Mouse (Mus musculus): ENCODE data around the gene Ptpn9. TPM values are rescaled to one million over a fixed set of nuclear protein-coding genes. Genes with fewer than 3 reads are reported as not detected.
A peak's percentile ranks its signal among the peaks of the same experiment; 100 is the strongest.
"Not testable (repeated sequence)": the region's sequence is repeated elsewhere in the genome, so short reads cannot be mapped to it uniquely, and the experiment has no call there.

Ptpn9 gene
- polyA plus RNA-seq, 1 experiment from 2014 or later = 27.2 TPM

DNA sequence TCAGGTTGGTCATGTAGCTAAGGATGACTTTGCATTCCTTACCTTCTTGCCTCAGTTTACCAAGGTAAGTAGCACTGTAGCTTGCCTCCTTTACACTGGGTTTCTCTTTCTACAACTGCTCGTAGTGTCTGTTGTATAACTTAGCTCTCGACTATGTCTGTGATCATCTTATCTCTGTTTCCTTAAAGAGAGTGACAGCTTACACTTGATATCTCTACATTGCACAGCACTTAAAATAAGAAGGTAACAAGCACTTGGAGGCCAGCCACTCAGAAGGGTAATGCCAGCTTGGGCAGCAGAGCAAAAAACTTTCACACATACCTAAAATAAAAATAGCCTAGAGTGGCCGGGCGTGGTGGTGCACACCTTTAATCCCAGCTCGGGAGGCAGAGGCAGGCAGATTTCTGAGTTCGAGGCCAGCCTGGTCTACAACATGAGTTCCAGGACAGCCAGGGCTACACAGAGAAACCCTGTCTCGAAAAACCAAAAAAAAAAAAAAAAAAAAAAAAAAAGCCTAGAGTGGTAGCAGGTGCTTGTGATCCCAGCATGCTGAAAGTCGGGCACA lies 20.7 kb upstream of the Ptpn9 start:
- no peak overlapping the region for H3K27ac ChIP-seq (replicated peaks)
- H3K4me3 ChIP-seq (replicated peaks) = no peak overlapping the region
- no peaks in the 10 kb centered on the region for H3K4me1 ChIP-seq
- ATAC-seq (ENCODE audit: insufficient number of reproducible peaks, low FRiP score, low TSS enrichment, low read depth) = no peak
- no peaks in the 10 kb centered on the region for H3K9me3 ChIP-seq (replicated peaks)
- H3K4me2 ChIP-seq (replicated peaks) = no peak overlapping the region
- peaks cover 17% of the 10 kb centered on the region for H3K36me3 ChIP-seq
- H3K9ac ChIP-seq = no peak overlapping the region
- H3K27me3 ChIP-seq = no peaks in the 10 kb centered on the region
- 85% methylated on average over 8 of the region's 8 CpGs for WGBS

DNA sequence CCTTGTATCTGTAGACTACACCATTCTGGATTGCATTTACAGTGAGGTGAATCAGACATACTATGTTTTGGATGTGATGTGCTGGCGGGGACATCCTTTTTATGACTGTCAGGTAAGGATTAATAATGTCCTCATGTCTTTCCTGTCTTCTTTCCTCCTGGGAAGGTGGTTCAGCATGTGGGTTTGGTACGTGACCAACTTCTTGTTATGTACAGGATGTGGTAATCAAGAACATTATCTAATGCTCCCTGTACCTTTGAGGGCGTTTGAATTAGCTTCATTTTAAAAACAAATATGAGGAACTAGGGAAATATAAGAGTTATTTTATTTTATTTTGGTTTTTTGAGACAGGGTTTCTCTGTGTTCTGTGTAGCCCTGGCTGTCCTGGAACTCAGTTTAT lies 19.5 kb upstream of the Ptpn9 start:
- Histone ChIP-seq H3K4me3 (replicated peaks) (no peak overlapping the region), H3K9me3 (replicated peaks) (no peaks in the 10 kb centered on the region), H3K27ac (replicated peaks) (no peak overlapping the region), H3K4me2 (replicated peaks) (no peak overlapping the region), H3K4me1 (no peaks in the 10 kb centered on the region), H3K9ac (no peak overlapping the region), H3K27me3 (no peaks in the 10 kb centered on the region), H3K36me3 (peaks cover 16% of the 10 kb centered on the region)
- no peak for ATAC-seq (ENCODE audit: insufficient number of reproducible peaks, low FRiP score, low TSS enrichment, low read depth)
- WGBS = 85% methylated on average over 3 of the region's 3 CpGs

DNA sequence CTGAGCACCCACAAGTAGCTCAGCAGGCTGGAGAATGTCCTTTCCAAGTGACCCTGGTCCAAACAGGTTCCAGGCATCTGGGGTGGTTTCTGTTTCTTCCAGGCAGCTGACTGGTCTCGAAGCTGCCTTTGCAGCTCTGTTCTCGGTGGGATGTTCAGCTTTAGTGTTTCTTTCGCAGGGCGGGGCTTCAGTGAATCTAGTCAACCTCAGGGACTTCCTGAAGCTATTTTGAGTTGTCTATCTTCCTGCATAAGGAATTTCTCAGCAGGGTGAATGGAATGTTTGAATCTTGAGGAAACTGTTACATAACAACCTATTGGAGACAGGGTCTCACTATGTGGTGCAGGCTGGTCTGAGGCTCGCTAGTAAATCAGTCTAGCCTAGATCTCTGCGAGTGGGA lies 14.5 kb upstream of the Ptpn9 start:
- WGBS = 89% methylated on average over 6 of the region's 6 CpGs
- H3K36me3 ChIP-seq = peaks cover 8% of the 10 kb centered on the region
- no peak overlapping the region for H3K4me2 ChIP-seq (replicated peaks)
- H3K27ac ChIP-seq (replicated peaks) = no peak overlapping the region
- ATAC-seq (ENCODE audit: insufficient number of reproducible peaks, low FRiP score, low TSS enrichment, low read depth) = no peak
- H3K9me3 ChIP-seq (replicated peaks) = no peaks in the 10 kb centered on the region
- H3K9ac ChIP-seq = no peak overlapping the region
- no peaks in the 10 kb centered on the region for H3K4me1 ChIP-seq
- H3K4me3 ChIP-seq (replicated peaks) = no peak overlapping the region
- H3K27me3 ChIP-seq = no peaks in the 10 kb centered on the region

DNA sequence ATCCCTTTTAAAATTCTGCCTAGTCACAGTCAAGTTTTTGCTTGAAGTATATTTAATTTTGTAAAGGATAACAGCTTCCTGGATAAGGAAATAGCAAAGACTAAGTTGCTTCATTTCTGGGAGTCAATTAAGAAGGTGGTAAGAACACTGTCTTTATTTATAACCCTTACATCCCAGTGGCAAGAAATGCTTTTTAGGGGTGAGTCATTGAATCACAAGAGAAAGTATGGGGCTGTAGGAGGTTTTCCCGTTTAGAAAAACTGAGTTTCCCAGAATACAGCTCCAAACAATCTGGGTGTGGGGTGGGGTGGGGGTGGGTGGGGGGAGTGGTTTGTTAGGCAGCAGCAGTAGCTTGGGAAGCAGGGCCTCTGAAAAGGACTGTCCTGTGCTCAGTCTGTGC lies 13.2 kb upstream of the Ptpn9 start:
- no peak for ATAC-seq (ENCODE audit: insufficient number of reproducible peaks, low FRiP score, low TSS enrichment, low read depth)
- Histone ChIP-seq H3K27ac (replicated peaks) (no peak overlapping the region), H3K36me3 (peaks cover 8% of the 10 kb centered on the region), H3K9me3 (replicated peaks) (no peaks in the 10 kb centered on the region), H3K4me1 (no peaks in the 10 kb centered on the region), H3K9ac (no peak overlapping the region), H3K4me2 (replicated peaks) (no peak overlapping the region), H3K4me3 (replicated peaks) (no peak overlapping the region), H3K27me3 (no peaks in the 10 kb centered on the region)
- WGBS = 58% methylated on average over 1 of the region's 1 CpGs

DNA sequence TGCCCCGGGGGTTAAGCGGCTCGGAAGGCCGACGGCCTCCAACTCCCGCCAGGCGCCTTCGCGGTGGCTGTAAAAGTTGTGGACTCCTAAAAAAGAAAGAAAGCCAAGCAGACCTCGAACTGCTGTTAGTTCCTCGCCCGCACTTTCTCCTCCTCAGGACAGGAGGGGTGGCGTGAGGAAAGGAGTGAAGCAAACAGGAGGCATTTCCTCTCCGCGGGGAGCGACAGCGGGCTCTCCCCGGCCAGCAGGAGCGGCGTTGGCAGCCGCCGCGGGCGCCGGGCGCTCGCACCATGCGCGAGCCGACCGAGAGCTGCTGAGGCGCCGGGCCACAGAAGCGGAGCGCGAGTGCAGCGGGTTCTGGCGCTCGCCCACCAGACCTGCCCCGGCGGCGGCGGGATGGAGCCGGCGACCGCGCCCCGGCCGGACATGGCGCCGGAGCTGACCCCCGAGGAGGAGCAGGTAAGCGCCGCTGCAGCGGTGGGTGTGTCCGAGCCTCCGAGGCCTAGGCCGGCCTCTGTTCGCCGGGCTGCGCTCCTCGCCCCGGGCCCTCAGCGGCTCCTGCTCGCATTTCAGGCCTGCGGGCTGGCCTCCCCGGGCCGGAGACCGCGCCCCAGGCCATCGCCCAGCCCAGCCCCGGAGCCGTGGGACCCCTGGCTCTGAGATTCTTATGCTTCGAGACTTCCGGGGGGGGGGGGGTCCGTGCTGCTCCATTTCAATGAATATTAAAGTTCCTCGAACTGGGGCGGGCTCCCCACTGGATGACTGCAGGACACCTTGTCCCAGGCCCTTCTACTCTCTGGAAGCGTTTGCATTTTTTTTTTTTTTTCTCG lies 690 bp downstream of the Ptpn9 start:
- Histone ChIP-seq H3K27me3 (no peaks in the 10 kb centered on the region), H3K4me3 (replicated peaks) (peak overlapping the region; percentile 60), H3K9ac (peak overlapping the region; percentile 89), H3K36me3 (no peaks in the 10 kb centered on the region), H3K9me3 (replicated peaks) (no peaks in the 10 kb centered on the region), H3K27ac (replicated peaks) (peak overlapping the region; percentile 96), H3K4me1 (no peaks in the 10 kb centered on the region), H3K4me2 (replicated peaks) (peak overlapping the region; percentile 71)
- under 1% methylated on average over 79 of the region's 80 CpGs for WGBS
- peak; percentile 70 for ATAC-seq (ENCODE audit: insufficient number of reproducible peaks, low FRiP score, low TSS enrichment, low read depth)

DNA sequence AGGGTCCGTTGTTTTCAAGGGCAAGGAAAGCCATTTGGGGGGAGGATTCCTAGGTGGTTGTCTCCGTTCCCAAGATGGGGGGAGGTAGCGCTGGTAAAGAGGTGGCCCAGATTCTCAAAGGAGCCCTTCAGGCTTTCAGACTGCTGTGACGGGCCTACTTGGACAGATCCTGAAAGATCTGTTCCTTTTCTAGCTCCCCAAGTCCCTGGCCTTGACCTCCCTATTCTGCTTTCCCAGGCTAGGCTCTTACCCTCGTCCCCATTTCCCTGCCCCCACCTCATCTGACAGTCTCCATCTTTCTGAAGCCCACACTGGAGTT lies 1.3 kb downstream of the Ptpn9 start:
- Histone ChIP-seq H3K9ac (peak overlapping the region; percentile 89), H3K27ac (replicated peaks) (peak overlapping the region; percentile 96), H3K27me3 (no peaks in the 10 kb centered on the region), H3K36me3 (no peaks in the 10 kb centered on the region), H3K4me2 (replicated peaks) (peak overlapping the region; percentile 71), H3K9me3 (replicated peaks) (no peaks in the 10 kb centered on the region), H3K4me3 (replicated peaks) (peak overlapping the region; percentile 60), H3K4me1 (no peaks in the 10 kb centered on the region)
- ATAC-seq (ENCODE audit: insufficient number of reproducible peaks, low FRiP score, low TSS enrichment, low read depth) = no peak
- 0% methylated on average over 5 of the region's 5 CpGs for WGBS

DNA sequence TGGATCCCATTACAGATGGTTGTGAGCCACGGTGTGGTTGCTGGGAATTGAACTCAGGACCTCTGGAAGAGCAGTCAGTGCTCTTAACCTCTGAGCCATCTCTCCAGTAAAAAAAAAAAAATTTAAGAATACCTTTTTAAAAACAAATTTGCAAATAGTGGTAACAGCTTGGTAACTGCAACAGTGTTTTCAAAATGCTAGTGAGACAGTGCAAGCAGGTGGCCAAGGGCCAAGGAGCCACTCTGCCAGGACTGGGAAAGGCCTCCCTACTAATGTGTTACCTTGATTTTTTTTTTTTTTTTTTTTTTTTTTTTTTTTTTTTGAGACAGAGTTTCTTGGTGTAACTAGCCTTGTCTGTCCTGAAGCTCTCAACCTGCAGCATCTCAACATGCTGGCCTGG lies 2.5 kb downstream of the Ptpn9 start:
- not testable (repeated sequence) for H3K36me3 ChIP-seq; H3K27ac ChIP-seq (replicated peaks); H3K27me3 ChIP-seq; ATAC-seq (ENCODE audit: insufficient number of reproducible peaks, low FRiP score, low TSS enrichment, low read depth); H3K4me2 ChIP-seq (replicated peaks); H3K4me1 ChIP-seq; H3K4me3 ChIP-seq (replicated peaks); H3K9ac ChIP-seq; H3K9me3 ChIP-seq (replicated peaks)
- WGBS = 78% methylated on average over 1 of the region's 1 CpGs

DNA sequence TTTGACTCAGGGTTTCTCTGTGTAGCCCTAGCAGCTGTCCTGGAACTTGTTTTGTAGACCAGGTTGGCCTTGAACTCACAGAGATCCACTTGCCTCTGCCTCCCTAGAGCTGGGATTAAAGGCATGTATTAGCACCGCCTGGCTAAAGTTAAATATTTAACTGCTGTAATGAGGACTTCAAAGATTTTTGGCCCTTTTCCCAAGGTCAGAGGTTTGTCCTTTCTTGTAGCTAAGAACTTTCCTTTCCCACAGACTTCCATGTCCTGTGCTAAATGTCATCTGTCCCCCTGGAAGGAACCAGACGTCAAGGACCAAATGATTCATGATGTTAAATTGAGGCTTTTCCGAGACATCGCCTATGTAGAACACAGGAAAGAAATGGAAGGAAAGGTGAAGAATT lies 8.3 kb downstream of the Ptpn9 start:
- no peak for ATAC-seq (ENCODE audit: insufficient number of reproducible peaks, low FRiP score, low TSS enrichment, low read depth)
- H3K36me3 ChIP-seq = peaks cover 16% of the 10 kb centered on the region; the same call in 1 of the 2 replicates
- no peaks in the 10 kb centered on the region for H3K4me1 ChIP-seq
- no peaks in the 10 kb centered on the region for H3K27me3 ChIP-seq
- no peaks in the 10 kb centered on the region for H3K9me3 ChIP-seq (replicated peaks)
- H3K27ac ChIP-seq (replicated peaks) = no peak overlapping the region
- H3K4me2 ChIP-seq (replicated peaks) = no peak overlapping the region
- H3K4me3 ChIP-seq (replicated peaks) = no peak overlapping the region
- WGBS = 75% methylated on average over 4 of the region's 4 CpGs
- no peak overlapping the region for H3K9ac ChIP-seq

DNA sequence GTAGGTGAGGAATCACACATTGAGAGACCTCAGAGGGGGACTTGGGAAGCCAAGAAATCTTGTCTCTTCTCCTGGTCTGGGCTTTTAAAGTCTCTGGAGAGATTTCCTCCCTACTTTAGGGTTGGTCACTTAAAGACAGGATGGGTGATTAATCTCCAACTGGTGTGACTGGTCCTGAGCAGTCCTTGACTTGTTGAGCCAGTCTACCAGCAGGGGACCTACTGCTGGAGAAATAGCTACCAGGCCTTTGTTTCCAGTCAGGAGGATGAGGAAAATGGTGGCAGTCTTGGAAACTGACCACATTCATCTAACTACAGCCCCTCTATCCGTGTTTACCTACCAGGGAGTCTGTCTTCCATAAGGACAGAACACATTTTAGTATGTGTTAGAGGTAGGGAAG lies 17.7 kb downstream of the Ptpn9 start:
- H3K9ac ChIP-seq = no peak overlapping the region
- peaks cover 15% of the 10 kb centered on the region for H3K36me3 ChIP-seq
- no peak overlapping the region for H3K4me2 ChIP-seq (replicated peaks)
- H3K9me3 ChIP-seq (replicated peaks) = no peaks in the 10 kb centered on the region
- ATAC-seq (ENCODE audit: insufficient number of reproducible peaks, low FRiP score, low TSS enrichment, low read depth) = no peak
- H3K27me3 ChIP-seq = no peaks in the 10 kb centered on the region
- H3K4me1 ChIP-seq = no peaks in the 10 kb centered on the region
- no peak overlapping the region for H3K27ac ChIP-seq (replicated peaks)
- H3K4me3 ChIP-seq (replicated peaks) = no peak overlapping the region
- 85% methylated on average over 1 of the region's 1 CpGs for WGBS

DNA sequence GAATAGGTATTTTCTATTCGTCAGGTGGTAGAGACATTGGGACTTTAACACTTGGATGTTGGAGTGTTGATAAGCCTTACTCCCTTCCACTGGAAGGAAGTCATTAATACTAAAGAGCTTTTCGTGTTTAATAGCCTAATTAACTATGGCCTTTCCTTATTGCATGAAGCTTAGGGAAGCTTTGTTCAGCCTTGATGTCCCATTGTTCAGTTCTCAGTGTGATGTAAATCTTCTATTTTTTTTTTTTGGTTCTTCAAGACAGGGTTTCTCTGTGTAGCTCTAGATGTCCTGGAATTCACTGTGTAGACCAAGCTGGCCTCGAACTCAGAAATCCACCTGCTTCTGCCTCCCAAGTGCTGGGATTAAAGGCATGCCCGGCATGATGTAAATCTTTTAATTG lies 18.2 kb downstream of the Ptpn9 start:
- 87% methylated on average over 4 of the region's 4 CpGs for WGBS
- Histone ChIP-seq H3K9ac (no peak overlapping the region), H3K36me3 (peaks cover 10% of the 10 kb centered on the region), H3K4me3 (replicated peaks) (no peak overlapping the region), H3K9me3 (replicated peaks) (no peaks in the 10 kb centered on the region), H3K4me2 (replicated peaks) (no peak overlapping the region), H3K27ac (replicated peaks) (no peak overlapping the region), H3K27me3 (no peaks in the 10 kb centered on the region), H3K4me1 (no peaks in the 10 kb centered on the region)
- no peak for ATAC-seq (ENCODE audit: insufficient number of reproducible peaks, low FRiP score, low TSS enrichment, low read depth)

DNA sequence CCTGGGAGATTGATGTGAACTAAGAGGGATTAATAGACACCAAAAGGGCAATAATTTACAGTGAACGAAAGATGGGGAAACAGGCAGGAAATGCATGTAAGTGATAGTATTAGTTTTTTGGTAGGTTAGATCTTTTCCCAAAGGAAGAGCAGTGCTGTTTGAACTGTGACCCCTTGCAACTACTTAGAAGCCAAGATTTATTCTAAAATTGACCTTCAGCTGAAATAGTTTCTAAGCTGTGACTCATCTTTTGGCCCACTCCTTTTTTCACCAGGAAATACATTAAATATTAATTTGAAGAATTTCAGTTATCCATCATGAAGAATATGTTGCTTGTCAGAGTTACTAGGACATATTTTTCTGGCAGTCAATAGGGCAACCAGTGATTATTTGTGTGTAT lies 19.0 kb downstream of the Ptpn9 start:
- Histone ChIP-seq H3K36me3 (peaks cover 9% of the 10 kb centered on the region), H3K4me2 (replicated peaks) (no peak overlapping the region), H3K4me1 (no peaks in the 10 kb centered on the region), H3K9me3 (replicated peaks) (no peaks in the 10 kb centered on the region), H3K27me3 (no peaks in the 10 kb centered on the region), H3K9ac (no peak overlapping the region), H3K4me3 (replicated peaks) (no peak overlapping the region), H3K27ac (replicated peaks) (no peak overlapping the region)
- ATAC-seq (ENCODE audit: insufficient number of reproducible peaks, low FRiP score, low TSS enrichment, low read depth) = no peak
- WGBS = 87% methylated on average over 1 of the region's 1 CpGs

DNA sequence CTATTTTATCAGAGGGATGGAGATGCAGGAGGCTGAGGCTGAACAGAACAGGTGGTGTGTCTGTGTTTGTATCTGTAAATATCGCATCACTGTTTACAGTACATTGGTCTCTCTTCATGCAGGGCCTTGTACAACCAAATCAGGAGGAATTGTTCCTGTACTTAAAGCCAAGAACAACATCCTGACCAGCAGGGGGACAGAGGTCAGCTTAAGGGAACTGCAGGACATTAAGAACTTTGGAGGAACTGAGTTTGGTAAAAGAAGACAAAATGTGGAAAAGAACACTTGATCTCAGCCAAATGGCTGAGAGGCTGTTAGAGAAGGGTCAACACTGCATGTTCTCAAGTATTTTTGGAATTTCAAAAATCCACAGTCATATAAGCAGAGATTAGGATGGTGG lies 20.0 kb downstream of the Ptpn9 start:
- Histone ChIP-seq H3K4me1 (no peaks in the 10 kb centered on the region), H3K4me3 (replicated peaks) (no peak overlapping the region), H3K9ac (no peak overlapping the region), H3K27me3 (no peaks in the 10 kb centered on the region), H3K36me3 (peaks cover 10% of the 10 kb centered on the region), H3K4me2 (replicated peaks) (no peak overlapping the region), H3K9me3 (replicated peaks) (no peaks in the 10 kb centered on the region), H3K27ac (replicated peaks) (no peak overlapping the region)
- no peak for ATAC-seq (ENCODE audit: insufficient number of reproducible peaks, low FRiP score, low TSS enrichment, low read depth)
- WGBS = 92% methylated on average over 1 of the region's 1 CpGs
